Mouse (Mus musculus) adrenal gland, postnatal 4 days (tissue): ENCODE measurements around the gene Scap. TPM values are rescaled to one million over a fixed set of nuclear protein-coding genes. Genes with fewer than 3 reads are reported as not detected.

Source experiments
- DNase-seq, 2 experiments: peaks; one replicate each; pipeline ENCODE4 v3.0.0; 2021 to 2022; ENCODE audit warnings: low spot score in 2 of 2, mixed read lengths in 2 of 2
- long read RNA-seq, 2 experiments: library from polyadenylated mRNA; stranded (forward); transcript quantifications; one replicate each; pipeline ENCODE4 v2.0.0; 2021
- total RNA-seq, 2 experiments: library from RNA; stranded (reverse); gene quantifications; 2 replicates each; pipeline ENCODE4 v1.2.3; 2021

Gene Scap
- total RNA-seq = 100 to 1,000 TPM; 117 to 130 TPM
- long read RNA-seq, experiment 1, full-length matches to known transcripts = 47 of 101 reads
- long read RNA-seq, experiment 1, partial matches to known transcripts = 36 of 101 reads
- long read RNA-seq, experiment 1, other reads (novel, unspliced or antisense) = 18 of 101 reads
- long read RNA-seq, experiment 2, full-length matches to known transcripts = 62 of 185 reads
- long read RNA-seq, experiment 2, partial matches to known transcripts = 97 of 185 reads
- long read RNA-seq, experiment 2, other reads (novel, unspliced or antisense) = 26 of 185 reads

DNA sequence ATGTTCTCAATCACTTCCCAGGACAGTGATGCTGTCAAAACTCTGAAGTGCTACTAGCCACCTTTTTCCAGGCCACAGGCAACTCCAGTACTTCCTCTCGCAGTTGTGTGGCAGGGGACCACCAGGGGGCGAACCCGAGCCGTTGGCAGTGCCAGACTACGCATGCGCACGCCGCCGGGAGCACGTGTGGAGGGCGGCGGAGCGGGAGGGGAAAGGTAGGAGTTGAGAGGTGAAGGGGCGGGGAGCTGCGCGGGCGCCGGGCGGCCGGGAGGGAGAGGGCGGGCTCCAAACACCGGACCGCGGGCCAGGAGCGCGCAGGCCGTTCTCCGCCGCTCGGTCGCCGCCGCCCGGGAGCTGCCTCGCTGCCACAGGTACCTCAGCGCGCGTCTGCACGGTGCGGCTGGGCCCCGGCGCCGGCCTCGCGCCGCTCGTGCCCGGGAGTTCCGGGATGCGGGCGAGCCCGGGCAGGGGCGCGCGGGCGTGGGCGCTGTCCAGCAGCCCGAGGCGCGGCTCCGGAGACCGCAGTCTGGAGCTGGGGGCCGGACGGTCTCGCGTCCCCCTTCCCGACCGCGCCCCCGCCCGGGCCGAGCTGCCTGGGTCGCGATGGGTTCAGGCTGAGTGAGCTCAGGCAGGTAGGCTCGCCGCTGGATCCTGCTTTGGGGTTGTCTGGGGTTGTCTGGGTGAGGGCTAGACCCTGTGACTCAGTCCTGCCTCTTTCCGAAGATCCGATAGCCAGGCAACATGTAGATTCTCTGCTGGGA, at the start of gene Scap:
Scap (plus strand) TSS at position 154 of the 761 bp plus-strand sequence.
- DNase-seq = peak; percentile 98 to 100

DNA sequence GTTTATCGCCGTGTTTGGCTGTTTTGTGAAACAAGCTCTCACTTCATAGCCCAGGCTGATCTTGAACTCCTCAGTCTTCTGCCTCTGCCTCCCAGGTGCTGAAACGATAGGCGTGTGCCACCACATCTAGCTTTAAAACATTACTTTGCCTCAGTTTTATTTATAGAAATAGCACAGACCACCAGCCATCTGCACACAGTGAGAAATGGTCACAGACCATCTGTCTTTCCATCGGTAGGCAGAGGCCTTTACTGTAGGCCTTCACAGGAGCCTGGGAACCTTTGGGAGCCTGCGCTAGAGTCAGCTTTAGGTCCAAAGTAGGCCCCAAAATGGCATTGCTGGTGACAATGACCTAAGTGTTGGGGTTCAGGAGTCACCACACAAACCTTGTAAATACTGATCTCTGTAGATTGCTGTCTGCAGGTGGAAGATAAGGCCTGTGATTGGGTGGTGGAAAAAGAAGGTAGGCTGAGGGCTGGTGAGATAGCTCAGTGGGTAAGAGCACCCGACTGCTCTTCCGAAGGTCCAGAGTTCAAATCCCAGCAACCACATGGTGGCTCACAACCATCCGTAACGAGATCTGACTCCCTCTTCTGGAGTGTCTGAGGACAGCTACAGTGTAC, 48.9 kb upstream of the Scap start:
- DNase-seq = no peak

DNA sequence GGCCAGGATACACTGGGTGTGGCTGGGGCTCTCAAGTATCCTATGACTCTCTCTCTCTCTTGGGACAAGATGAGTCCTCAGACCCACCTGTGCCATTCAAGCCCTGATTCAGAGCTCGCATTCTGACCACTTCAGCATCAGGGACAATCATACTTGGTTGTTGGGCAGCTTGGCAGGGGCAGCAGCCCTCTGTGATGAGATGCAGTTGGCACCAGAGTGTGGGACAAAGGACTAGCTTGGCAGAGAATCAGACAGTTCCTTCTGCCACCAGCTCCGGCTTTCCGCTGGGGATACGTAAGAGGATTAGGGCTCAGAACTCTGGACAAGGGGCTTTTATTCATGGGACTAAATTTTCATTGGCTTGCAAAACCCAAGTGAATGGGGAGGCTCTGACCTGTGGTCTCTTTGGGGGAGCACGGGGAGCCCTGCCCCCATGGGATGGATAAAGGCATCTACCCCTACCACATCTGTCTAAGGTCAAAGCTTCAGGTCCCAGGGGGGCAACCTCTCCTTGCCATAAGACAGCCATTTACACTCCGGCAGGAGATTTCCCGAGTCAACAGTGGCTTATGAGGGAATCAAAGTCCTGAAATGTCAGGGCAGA, 45.7 kb upstream of the Scap start:
- no peak for DNase-seq

DNA sequence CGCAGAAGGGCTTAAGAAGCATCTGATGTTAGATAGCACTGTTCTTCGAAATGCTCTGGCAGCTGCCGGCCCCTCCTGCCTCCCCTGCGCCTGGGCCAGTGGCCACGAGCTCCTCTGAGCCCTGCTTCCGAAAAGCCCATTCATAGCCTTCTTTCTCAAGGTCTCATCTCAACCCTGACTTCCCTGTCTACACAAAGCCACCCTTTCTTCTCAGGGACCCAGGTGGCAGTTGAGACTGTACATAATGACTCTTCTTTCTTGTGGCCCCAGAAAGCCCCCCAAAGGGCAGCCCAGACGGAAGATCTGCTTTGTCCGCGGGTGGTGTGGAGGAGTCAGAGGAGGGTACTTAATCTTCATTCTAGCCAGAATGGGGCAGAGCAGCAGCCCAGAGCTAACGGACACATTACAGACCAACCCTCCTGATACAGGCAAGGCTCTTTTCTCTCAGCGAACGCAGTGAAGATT, 39.8 kb upstream of the Scap start:
- no peak for DNase-seq

DNA sequence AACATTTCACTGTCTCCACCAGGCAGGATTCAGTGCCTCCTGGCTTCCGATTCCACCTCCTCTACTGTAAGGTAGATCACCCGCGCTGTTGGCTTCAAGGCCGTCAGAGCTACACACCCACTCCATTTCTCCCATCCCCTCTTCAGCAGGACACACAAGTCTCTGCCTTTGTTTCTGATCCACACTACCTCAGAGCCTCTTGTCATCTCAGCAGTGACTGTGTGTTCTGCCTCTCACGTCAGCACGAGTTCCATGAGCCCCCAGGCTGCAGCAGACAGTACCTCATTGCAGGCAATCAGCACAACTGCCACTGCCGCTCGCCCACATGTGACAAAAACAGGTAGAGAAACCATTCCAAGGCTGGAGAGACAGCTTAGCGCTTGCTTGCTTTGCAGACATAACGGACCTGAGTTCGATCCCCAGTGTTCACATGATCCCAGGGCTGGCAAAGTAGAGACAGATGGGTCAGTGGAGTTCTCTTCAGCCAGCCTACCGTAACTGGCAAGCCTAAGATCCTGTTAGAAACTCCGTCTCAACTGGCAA, 39.1 kb upstream of the Scap start:
- DNase-seq = no peak

DNA sequence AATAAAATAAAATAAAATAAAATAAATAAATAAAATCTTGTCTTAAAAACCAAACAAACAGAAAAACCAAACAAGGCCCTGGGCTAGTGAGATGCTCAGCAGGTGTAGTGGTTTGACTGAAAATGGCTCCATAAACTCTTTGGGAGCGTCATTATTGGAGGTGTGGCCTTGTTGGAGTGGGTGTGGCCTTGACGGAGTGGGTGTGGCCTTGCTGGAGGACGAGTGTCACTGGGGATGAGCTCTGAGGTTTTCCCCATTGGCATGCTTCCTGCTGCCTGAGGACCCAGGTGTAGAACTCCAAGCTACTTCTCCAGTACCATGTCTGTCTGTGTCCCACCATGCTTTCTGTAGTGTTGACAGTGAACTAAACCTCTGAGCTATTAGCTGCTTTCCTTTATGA, 38.3 kb upstream of the Scap start:
- DNase-seq = no peak

DNA sequence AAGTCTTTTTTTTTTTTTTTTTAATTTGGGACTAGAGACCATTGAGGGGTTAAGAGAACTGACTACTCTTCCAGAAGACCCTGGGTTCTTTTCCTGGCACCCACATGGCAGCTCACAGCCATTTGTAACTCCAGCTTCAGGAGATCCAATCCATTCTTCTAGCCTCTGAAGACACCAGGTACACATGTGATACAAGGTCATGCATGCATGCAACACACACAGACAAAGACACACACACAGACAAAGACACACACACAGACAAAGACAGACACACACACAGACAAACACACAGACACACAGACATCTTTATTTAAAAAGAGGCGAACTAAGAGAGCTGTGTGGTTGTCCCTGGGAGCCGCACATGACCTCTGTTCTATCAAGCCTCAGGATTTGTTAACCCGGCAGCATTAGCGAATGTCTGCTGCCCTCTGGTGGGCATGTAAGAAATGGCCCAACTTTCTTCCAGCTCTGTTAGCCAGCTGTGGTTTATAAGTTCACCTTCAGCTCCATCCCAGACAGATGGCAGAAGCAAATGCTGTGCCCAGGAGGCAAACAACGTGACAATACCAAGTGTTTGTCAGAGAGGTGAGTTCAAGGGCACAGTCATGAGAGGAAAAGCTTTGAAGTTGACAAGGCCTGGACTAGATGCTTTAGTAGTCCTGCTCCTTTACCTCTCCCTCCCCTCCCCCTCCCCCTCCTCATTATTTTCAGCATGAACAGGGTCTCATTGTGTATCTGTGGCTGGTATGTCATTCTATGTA, 36.0 kb upstream of the Scap start:
- peak; percentile 61 to 70 for DNase-seq

DNA sequence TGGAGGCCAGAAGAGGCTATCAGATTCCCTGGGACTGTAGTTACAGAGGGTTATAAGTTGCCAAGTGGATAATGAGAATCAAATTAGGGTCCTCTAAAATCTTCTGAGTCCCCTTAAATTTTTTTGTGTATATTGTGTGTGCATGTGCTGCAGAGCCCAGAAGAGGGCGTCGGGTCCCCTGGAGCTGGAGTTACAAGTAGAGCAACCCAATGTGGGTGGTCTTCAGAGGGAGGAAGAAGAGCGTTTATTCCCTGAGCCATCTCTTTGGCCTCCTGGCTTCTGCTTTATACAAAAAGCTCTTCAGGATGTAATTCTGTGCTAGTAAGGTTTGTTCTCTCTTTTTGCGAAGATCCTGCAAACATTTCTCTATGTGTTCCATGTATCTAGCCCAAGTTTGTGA, 28.6 kb upstream of the Scap start:
- DNase-seq = no peak

DNA sequence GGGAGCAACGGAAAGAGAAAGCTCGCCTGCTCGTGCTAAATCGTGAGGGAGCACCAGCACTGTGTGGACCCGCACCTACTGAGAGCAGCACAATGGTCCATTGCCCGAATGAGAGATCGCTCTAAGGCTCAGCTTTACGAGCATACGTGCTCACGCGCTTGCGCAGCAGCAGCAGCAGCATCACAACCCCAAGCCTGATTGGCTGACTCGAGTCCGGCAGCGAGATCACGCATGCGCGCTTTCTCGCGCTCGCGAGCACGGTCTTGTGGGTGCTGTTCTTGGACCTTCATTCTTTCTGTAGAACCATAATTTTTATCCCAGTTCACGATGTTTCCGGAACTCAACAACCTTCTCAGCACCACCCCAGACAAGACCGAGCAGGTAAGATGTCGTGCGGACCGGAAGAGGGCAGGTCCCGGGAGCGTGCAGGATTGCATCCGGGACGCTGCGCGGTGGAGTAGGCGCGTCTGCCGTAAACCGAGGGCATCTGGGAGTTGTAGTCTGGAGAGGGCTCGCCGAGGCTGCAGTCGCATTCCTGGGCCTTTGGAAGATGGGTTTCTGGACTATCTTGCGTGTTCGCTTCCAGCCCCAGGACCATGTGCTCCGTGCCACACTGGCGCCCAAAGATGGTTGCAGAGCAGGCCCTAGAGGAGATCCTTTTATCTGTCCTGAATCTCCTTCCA, 28.0 kb upstream of the Scap start, which contains the start of gene Elp6:
Elp6 (plus strand) TSS at position 205 of the 683 bp plus-strand sequence.
- DNase-seq = peak; percentile 69 to 81

DNA sequence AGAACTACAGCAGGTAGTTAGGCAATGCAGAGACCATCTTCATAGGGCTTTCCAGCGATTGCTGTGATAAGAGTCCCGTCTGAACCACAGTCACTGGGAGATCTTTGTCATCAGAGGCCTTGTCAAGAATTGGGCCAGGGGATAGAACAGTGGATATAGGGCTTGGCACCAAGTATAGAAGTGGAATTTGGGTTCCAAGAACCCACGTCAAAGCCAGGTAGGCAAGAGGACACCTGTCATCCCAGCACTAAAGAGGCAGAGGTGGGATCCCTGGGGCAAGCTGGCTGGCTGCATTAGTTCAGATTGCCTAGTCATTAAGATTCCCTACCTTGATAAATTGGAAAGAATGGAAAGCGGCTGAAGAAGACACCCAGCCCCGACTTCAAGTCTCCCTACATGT, 26.7 kb upstream of the Scap start:
- no peak for DNase-seq

DNA sequence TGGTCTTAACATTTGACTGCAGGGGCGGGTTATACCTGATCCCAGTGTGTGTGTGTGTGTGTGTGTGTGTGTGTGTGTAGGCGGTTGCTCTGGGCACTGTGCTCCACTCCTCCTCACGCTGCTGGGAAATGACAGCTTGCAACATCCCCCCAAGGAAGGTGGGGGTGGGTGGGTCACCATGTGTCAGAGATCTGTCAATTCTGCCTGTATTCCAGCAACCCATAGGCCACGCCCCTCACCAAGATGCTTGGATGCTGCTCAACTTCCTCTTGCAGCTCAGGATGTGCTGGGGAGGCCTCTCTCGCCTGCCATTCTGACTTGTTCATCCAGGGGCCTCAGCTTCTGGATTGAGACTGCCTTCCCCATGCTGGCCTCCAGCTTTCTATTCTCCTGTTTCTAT, 18.4 kb upstream of the Scap start:
- DNase-seq = no peak

DNA sequence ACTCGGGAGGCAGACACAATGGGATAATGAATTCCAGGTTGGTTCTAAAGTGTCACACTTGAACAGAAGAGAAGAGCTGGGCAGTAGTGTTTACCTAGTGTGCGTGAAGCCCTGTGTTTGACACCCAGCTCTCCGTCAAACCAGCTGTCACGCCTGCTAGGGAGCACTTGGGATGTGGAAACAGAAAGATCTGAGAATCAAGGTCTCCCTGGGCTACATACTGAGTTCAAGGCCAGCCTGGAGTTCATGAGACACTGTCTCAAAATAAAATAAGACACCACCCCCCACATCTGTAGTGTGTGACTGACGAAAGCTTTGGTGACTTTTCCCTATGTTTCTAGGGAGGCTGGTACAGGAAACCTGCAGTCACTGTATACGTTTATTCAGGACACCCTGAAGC, 17.7 kb upstream of the Scap start:
- no peak for DNase-seq

DNA sequence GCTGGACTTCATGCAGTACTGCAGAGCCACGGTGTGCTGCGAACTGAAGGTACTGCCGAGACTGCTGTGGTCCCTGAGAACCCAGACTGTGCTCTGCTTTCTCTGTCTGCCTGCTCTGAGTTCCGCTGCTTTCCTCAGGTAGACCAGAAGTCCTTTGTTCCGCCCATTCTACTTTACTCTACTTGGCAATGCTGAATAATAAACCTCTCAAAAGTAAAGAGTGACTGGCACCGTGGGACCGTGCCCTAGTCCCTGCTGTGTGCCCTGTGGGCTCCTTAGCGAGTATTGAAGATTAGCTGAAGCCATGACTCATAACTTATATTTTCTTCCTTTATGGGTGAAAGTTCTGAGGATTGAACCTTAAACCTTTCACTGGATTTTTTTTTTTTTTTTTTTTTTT, 17.2 kb upstream of the Scap start:
- DNase-seq = no peak

DNA sequence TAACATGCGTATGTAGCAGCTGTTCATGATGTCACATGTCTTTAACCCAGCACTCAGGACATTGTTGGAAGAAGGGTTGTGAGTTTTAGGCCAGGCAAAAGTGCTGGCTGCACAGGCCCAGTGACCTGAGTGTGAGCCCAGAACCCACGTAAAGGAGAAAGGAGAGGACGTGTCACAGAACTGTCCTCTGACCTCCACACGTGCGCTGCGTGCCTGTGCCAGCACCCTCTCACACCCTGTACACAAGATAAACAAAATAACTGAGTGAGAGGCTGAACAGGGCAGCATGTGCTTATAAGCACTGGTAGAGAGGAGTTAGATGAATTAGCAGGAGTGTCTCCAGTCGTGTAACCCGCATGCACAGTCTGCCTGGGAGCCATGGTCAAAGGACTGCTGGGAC, 16.6 kb upstream of the Scap start:
- no peak for DNase-seq

DNA sequence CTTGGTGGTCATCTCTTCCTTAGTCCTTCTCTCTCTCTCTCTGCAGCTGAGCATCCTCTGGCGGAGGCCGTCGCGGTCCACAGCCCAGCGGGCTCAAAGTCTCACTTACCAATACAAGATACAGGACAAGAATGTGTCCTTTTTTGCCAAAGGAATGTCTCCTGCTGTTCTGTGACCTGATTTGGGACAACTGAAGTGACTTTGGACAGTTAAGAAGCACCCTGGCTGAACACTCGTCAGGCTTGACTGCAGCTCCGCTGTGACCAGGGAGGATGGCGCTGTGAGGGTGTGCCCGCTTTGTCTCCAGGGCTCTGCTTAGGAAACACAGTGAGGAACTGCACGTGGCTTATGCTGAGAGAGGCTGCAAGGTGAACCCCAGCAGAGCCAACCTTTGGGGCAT, 12.3 kb upstream of the Scap start:
- no peak for DNase-seq

DNA sequence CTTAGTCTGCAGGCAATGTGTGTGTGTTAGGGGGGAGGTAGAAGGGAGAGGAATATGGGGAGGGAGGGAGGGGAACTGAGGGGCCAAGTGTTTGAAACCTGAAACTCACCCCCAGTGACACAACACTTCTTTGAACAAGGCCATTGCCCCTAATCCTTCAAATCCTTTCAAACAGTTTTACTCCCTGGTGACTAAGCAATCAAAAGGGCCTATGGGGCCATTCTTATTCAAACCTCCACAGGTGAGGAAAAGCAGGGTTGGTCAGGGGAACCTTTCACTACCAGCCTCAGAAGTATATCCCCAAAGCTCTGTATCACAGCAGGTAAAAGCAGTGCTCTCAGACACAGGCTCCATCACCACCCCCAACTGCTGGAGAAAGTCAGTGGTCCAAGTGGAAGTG, 10.1 kb upstream of the Scap start:
- DNase-seq = no peak

DNA sequence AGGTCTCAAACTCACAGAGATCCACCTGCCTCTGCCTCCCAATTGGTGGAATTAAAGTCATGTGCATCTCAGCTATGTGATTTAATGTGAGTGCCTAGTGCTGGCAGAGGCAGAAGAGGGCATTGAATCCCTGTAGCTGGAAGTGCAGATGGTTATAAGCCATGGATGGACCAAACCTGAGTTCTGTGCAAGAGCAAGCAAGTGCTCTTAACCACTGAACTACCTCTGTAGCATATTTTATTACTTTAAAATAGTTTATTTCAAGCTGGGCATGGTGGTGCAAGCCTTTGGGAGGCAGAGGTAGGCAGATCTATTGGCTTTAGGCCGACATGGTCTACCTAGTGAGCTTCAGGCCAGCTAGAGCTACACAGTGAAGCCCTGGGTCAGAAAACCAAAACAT, 8.9 kb upstream of the Scap start:
- DNase-seq = no peak

DNA sequence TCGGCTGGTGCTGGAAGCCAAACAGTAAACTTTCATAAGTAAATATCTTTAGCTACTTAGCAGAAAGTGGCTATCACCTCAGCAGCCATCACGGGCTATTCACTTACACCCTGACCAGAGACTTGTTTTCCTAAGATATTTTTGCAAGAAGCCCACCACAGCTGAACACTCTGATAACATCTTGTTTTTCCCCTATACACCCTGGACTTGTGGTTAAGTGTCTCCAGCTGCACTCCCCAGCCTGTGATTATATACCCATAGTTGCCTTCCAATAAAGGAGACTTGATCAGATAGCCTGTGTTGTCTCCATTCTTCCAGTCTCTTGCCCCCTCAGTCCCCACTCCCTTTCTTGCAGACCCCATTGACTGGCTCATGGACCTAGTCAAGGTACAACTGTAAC, 4.9 kb upstream of the Scap start:
- no peak for DNase-seq

DNA sequence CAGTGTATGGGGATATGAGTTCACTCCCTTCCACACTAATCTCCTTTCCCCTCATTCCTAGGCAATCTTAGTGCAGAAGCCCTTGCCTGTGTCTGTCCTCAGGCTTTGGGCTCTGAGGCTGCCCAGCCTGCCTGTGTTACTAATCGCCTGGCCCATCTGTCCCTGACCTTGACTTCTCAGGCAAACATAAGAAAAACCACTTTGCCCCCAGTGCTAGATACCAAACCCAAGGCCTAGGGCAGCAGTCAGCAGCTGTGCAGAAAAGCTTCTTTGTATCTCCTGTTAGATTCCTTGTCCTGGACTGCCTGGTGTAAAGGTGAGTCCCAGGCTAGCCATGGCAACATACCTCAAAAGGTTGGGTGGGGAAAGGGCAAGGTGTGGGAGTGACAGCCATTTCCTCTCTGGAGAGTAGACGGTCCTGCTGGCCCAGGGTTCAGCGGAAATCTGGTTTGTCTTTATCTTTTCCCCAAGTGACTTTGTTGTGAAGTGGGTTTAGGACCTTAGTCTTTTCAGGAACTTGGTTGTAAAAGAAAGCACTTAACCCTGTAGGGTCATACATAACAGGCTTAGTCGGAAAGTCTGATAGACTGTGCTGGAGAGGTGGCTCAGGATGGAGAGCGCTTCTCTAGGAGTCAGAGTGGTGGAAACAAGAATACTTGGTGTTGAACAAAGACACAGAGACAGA, 4.0 kb upstream of the Scap start:
- DNase-seq = no peak

DNA sequence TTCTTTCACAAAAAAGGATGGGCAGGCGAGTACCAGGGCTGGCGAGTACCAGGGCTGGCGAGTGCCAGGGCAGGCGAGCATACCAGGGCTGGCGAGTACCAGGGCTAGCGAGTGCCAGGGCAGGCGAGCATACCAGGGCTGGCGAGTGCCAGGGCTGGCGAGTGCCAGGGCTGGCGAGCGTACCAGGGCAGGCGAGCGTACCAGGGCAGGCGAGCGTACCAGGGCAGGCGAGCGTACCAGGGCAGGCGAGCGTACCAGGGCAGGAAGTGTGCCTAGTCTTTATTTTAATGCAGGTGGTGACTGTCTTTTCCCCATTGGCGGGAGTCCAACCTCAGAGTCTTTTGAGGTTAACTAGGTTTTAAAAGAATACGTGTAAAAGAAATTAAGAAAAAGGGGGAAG, 3.4 kb upstream of the Scap start:
- DNase-seq = no peak
